Mouse (Mus musculus): ENCODE measurements at regions not wholly inside any gene's neighbourhood (a gene's known extent, or its start where the extent isn't known, plus 50 kb on each side); places are given as distances from the start of the nearest gene placed in this dataset.

DNA sequence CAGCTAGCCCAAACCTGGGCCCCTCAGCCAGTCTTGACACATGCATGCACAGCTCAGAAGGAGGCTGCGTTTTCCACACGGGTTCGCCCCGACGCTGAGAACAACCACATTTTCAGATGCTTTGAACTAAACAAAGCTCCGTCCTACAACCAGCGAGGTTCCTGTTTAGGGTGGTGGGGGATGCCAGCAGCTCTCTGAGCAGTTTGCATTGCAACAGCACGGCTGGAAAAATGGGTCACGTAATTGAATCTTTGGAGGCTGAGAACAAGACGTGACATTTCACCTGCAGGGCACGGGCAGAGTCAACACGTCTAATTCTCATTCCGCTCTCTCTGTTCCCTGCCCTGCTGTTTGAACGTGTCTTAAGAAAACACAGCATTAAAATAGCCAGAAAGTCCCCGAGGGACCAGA lies 119.2 kb downstream of the Syk start:
- DNase-seq (ENCODE audit: low spot score): no peak
- Histone ChIP-seq H3K4me1 (peaks cover 13% of the 10 kb centered on the region), H3K9me3 (replicated peaks) (no peaks in the 10 kb centered on the region), H3K27me3 (ENCODE audit: low read depth, poor library complexity, severe bottlenecking) (no peaks in the 10 kb centered on the region), H3K4me3 (no peak overlapping the region), H3K36me3 (no peaks in the 10 kb centered on the region), H3K27ac (replicated peaks) (no peak overlapping the region)
- WGBS: 63% methylated on average over 15 of the region's 15 CpGs

GRCm38 (mm10) chr13:52703401-52704164 lies 120.6 kb downstream of the Syk start:
- Histone ChIP-seq H3K4me3 (no peak overlapping the region), H3K4me1 (peaks cover 13% of the 10 kb centered on the region), H3K27me3 (ENCODE audit: low read depth, poor library complexity, severe bottlenecking) (no peaks in the 10 kb centered on the region), H3K27ac (replicated peaks) (no peak overlapping the region), H3K36me3 (no peaks in the 10 kb centered on the region), H3K9me3 (replicated peaks) (no peaks in the 10 kb centered on the region)
- no peak for DNase-seq (ENCODE audit: low spot score)
- 66% methylated on average over 12 of the region's 12 CpGs for WGBS

GRCm38 (mm10) chr13:52704673-52705072 lies 121.7 kb downstream of the Syk start:
- 60% methylated on average over 3 of the region's 3 CpGs for WGBS
- no peaks in the 10 kb centered on the region for H3K27me3 ChIP-seq (ENCODE audit: low read depth, poor library complexity, severe bottlenecking)
- no peak overlapping the region for H3K27ac ChIP-seq (replicated peaks)
- no peaks in the 10 kb centered on the region for H3K36me3 ChIP-seq
- H3K9me3 ChIP-seq (replicated peaks): no peaks in the 10 kb centered on the region
- DNase-seq (ENCODE audit: low spot score): no peak
- H3K4me1 ChIP-seq: peaks cover 21% of the 10 kb centered on the region
- H3K4me3 ChIP-seq: no peak overlapping the region

GRCm38 (mm10) chr13:52709580-52709979 lies 126.6 kb downstream of the Syk start:
- no peak for DNase-seq (ENCODE audit: low spot score)
- Histone ChIP-seq H3K9me3 (replicated peaks) (no peaks in the 10 kb centered on the region), H3K4me3 (no peak overlapping the region), H3K4me1 (peaks cover 15% of the 10 kb centered on the region), H3K36me3 (no peaks in the 10 kb centered on the region), H3K27me3 (ENCODE audit: low read depth, poor library complexity, severe bottlenecking) (peaks cover 6% of the 10 kb centered on the region; the same call in 1 of the 2 replicates), H3K27ac (replicated peaks) (no peak overlapping the region; the same call in 1 of the 2 replicates)
- 57% methylated on average over 5 of the region's 5 CpGs for WGBS

- H3K27ac ChIP-seq (replicated peaks): no peak overlapping the region
- 45% methylated on average over 9 of the region's 9 CpGs for WGBS
- no peaks in the 10 kb centered on the region for H3K9me3 ChIP-seq (replicated peaks)
- H3K27me3 ChIP-seq (ENCODE audit: low read depth, poor library complexity, severe bottlenecking): peaks cover 6% of the 10 kb centered on the region; the same call in 1 of the 2 replicates
- H3K4me1 ChIP-seq: peaks cover 15% of the 10 kb centered on the region
- no peak overlapping the region for H3K4me3 ChIP-seq
- peak; percentile 71 for DNase-seq (ENCODE audit: low spot score)
- no peaks in the 10 kb centered on the region for H3K36me3 ChIP-seq
Observed at GRCm38 (mm10) chr13:52711713-52712369, 128.9 kb downstream of the Syk start.

- H3K9me3 ChIP-seq (replicated peaks): no peaks in the 10 kb centered on the region
- no peak overlapping the region for H3K4me3 ChIP-seq
- DNase-seq (ENCODE audit: low spot score): no peak
- no peaks in the 10 kb centered on the region for H3K27me3 ChIP-seq (ENCODE audit: low read depth, poor library complexity, severe bottlenecking)
- 86% methylated on average over 6 of the region's 6 CpGs for WGBS
- no peaks in the 10 kb centered on the region for H3K36me3 ChIP-seq
- H3K27ac ChIP-seq (replicated peaks): no peak overlapping the region
- no peaks in the 10 kb centered on the region for H3K4me1 ChIP-seq
Observed at GRCm38 (mm10) chr13:52721463-52721862, 138.5 kb downstream of the Syk start.

GRCm38 (mm10) chr13:52722718-52723117 lies 139.7 kb downstream of the Syk start:
- DNase-seq (ENCODE audit: low spot score): no peak
- H3K27ac ChIP-seq (replicated peaks): no peak overlapping the region
- H3K4me3 ChIP-seq: no peak overlapping the region
- H3K9me3 ChIP-seq (replicated peaks): no peaks in the 10 kb centered on the region
- no peaks in the 10 kb centered on the region for H3K36me3 ChIP-seq
- H3K27me3 ChIP-seq (ENCODE audit: low read depth, poor library complexity, severe bottlenecking): no peaks in the 10 kb centered on the region
- WGBS: 88% methylated on average over 3 of the region's 3 CpGs
- no peaks in the 10 kb centered on the region for H3K4me1 ChIP-seq

DNA sequence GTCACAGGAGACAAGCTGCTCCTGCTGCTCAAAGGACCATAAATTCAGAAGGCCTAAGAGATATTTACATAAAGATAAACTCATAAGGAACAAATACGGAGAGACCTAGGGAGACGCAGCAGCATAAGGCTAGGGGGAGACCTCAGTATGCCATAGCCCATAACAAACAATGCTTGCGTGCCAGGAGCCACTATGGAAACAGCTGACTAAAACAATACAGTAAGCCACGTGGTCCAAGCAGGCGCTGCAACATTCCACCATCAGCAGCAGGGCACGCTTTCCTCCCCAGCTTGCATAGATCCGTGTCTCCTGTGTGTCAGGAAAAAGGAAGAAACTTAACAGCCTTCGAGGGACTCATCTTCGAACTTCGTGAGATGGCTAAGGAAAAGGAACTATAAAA lies 143.1 kb downstream of the Syk start:
- no peak overlapping the region for H3K4me3 ChIP-seq

DNA sequence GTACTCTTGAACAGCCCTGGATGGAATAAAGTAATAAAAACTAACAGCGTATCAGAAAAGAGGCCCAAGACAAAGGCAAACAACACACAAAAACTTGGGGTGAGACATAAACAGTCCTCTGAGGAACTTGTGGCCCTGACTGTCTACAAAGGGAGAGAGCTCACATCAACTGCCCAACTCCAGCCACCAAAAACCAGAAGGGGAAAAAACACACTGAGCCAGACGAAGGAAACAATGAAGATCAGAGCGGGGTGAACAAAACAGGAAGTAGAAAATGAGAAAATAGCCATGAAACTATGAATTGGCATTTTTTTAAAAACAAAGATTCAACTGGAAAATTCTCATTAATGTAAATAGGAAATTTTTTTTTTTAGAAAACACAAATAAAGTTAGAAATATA lies 143.6 kb downstream of the Syk start:
- WGBS: 87% methylated on average over 3 of the region's 3 CpGs
- no peaks in the 10 kb centered on the region for H3K36me3 ChIP-seq
- no peaks in the 10 kb centered on the region for H3K27me3 ChIP-seq (ENCODE audit: low read depth, poor library complexity, severe bottlenecking)
- H3K4me3 ChIP-seq: no peak overlapping the region
- no peak overlapping the region for H3K27ac ChIP-seq (replicated peaks)
- H3K9me3 ChIP-seq (replicated peaks): no peaks in the 10 kb centered on the region
- DNase-seq (ENCODE audit: low spot score): no peak
- peaks cover 8% of the 10 kb centered on the region for H3K4me1 ChIP-seq

More for the DNA sequence above, 143.1 kb downstream of the Syk start:
- 73% methylated on average over 10 of the region's 10 CpGs for WGBS
- no peak for DNase-seq (ENCODE audit: low spot score)
- Histone ChIP-seq H3K27me3 (ENCODE audit: low read depth, poor library complexity, severe bottlenecking) (no peaks in the 10 kb centered on the region), H3K36me3 (no peaks in the 10 kb centered on the region), H3K9me3 (replicated peaks) (no peaks in the 10 kb centered on the region), H3K4me1 (peaks cover 8% of the 10 kb centered on the region), H3K27ac (replicated peaks) (no peak overlapping the region)

- 92% methylated on average over 6 of the region's 6 CpGs for WGBS
- H3K27me3 ChIP-seq (ENCODE audit: low read depth, poor library complexity, severe bottlenecking): no peaks in the 10 kb centered on the region
- H3K27ac ChIP-seq (replicated peaks): no peak overlapping the region
- peaks cover 10% of the 10 kb centered on the region for H3K4me1 ChIP-seq
- no peak for DNase-seq (ENCODE audit: low spot score)
- H3K36me3 ChIP-seq: no peaks in the 10 kb centered on the region
- no peaks in the 10 kb centered on the region for H3K9me3 ChIP-seq (replicated peaks)
- H3K4me3 ChIP-seq: no peak overlapping the region
Observed at GRCm38 (mm10) chr13:52735453-52735933, 152.5 kb downstream of the Syk start.

GRCm38 (mm10) chr13:52735934-52736523 lies 153.1 kb downstream of the Syk start:
- Histone ChIP-seq H3K27ac (replicated peaks) (no peak overlapping the region), H3K4me3 (no peak overlapping the region), H3K36me3 (no peaks in the 10 kb centered on the region), H3K27me3 (ENCODE audit: low read depth, poor library complexity, severe bottlenecking) (no peaks in the 10 kb centered on the region), H3K9me3 (replicated peaks) (no peaks in the 10 kb centered on the region), H3K4me1 (peaks cover 6% of the 10 kb centered on the region)
- DNase-seq (ENCODE audit: low spot score): no peak
- whole genome bisulfite sequencing: 82% methylated on average over 19 of the region's 19 CpGs

GRCm38 (mm10) chr13:52738095-52738660 lies 155.2 kb downstream of the Syk start:
- Histone ChIP-seq H3K4me1 (peaks cover 6% of the 10 kb centered on the region), H3K27me3 (ENCODE audit: low read depth, poor library complexity, severe bottlenecking) (no peaks in the 10 kb centered on the region), H3K9me3 (replicated peaks) (no peaks in the 10 kb centered on the region), H3K36me3 (no peaks in the 10 kb centered on the region), H3K27ac (replicated peaks) (no peak overlapping the region), H3K4me3 (no peak overlapping the region)
- DNase-seq (ENCODE audit: low spot score): no peak
- 72% methylated on average over 9 of the region's 9 CpGs for WGBS

Measured in midbrain, embryonic 10.5 days (tissue).